Mouse (Mus musculus): ENCODE results near the gene Tbce.
"Not testable (repeated sequence)": the region's sequence is repeated elsewhere in the genome, so short reads cannot be mapped to it uniquely, and the experiment has no call there.

The Tbce gene

GRCm38 (mm10) chr13:14033309-14034072, 5.9 kb downstream of the Tbce start:
- DNase-seq = no peak

GRCm38 (mm10) chr13:14026154-14026820, 13.2 kb downstream of the Tbce start:
- DNase-seq = no peak

GRCm38 (mm10) chr13:14025554-14025953, 13.9 kb downstream of the Tbce start:
- no peak for DNase-seq

- DNase-seq = not testable (repeated sequence)
Observed at GRCm38 (mm10) chr13:14021417-14021816, 18.0 kb downstream of the Tbce start.

GRCm38 (mm10) chr13:14018852-14019251, 20.6 kb downstream of the Tbce start:
- DNase-seq = no peak

GRCm38 (mm10) chr13:14018283-14018682, 21.2 kb downstream of the Tbce start:
- DNase-seq = no peak

GRCm38 (mm10) chr13:14015609-14016008, 23.8 kb downstream of the Tbce start:
- DNase-seq = no peak

- no peak for DNase-seq
Observed at GRCm38 (mm10) chr13:14014540-14014939, 24.9 kb downstream of the Tbce start.

- DNase-seq = no peak
Observed at GRCm38 (mm10) chr13:14014001-14014400, 25.4 kb downstream of the Tbce start.

- no peak for DNase-seq
Observed at GRCm38 (mm10) chr13:14011454-14011995, 27.9 kb downstream of the Tbce start.

- DNase-seq = no peak
Observed at GRCm38 (mm10) chr13:14006056-14006455, 33.4 kb downstream of the Tbce start.

- DNase-seq = no peak
Observed at GRCm38 (mm10) chr13:14004999-14005398, 34.4 kb downstream of the Tbce start.

- DNase-seq = no peak
Observed at GRCm38 (mm10) chr13:14004086-14004485, 35.4 kb downstream of the Tbce start.

GRCm38 (mm10) chr13:14002706-14003105, 36.7 kb downstream of the Tbce start:
- no peak for DNase-seq

- DNase-seq = no peak
Observed at GRCm38 (mm10) chr13:13997476-13997875, 42.0 kb downstream of the Tbce start.

GRCm38 (mm10) chr13:13995046-13995445, 44.4 kb downstream of the Tbce start:
- no peak for DNase-seq

GRCm38 (mm10) chr13:13993041-13993440, 46.4 kb downstream of the Tbce start:
- peak; percentile 25 for DNase-seq

- DNase-seq = no peak
Observed at GRCm38 (mm10) chr13:13990391-13990790, 49.0 kb downstream of the Tbce start.

GRCm38 (mm10) chr13:13989135-13989534, 50.3 kb downstream of the Tbce start:
- DNase-seq = no peak

GRCm38 (mm10) chr13:13983523-13983922, 55.9 kb downstream of the Tbce start:
- DNase-seq = no peak

- not testable (repeated sequence) for DNase-seq
Observed at GRCm38 (mm10) chr13:13981842-13982241, 57.6 kb downstream of the Tbce start.

GRCm38 (mm10) chr13:13969796-13970195, 69.6 kb downstream of the Tbce start:
- no peak for DNase-seq

GRCm38 (mm10) chr13:13968629-13969111, 70.8 kb downstream of the Tbce start:
- DNase-seq = peak; percentile 38

- no peak for DNase-seq
Observed at GRCm38 (mm10) chr13:13966172-13966571, 73.3 kb downstream of the Tbce start.
